Mouse (Mus musculus) megakaryocyte, embryonic 14.5 days (primary cell): ENCODE measurements around the gene Slc2a5.

ENCODE experiments used
- FLI1 ChIP-seq: IDR thresholded peaks from 2 replicates; pipeline ENCODE4 v1.6.1; 2012; ENCODE audit warnings: low read length, inconsistent platforms, mixed read lengths
- GATA1 ChIP-seq: IDR thresholded peaks from 3 replicates; pipeline ENCODE4 v1.6.1; 2012; ENCODE audit warnings: mixed read lengths, low read length, inconsistent platforms, borderline replicate concordance

DNA sequence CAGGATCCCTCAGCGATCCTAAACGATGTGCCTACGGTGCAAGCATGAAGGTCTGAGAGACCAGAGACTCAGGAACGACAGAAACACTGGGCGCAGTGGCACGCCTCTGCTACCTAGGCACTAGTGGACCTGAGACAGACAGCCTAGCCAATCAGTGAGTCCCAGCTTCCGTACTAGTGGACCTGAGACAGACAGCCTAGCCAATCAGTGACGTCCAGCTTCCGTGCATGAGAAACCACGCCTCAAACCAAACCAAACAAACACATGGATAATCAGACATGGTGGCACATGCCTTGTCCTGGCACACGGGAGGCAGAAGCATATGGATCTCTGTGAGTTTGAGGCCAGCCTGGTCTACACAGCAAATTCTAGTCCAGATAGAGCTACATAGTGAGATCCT is 69.2 kb downstream of the Slc2a5 start:
- no peak for TF ChIP-seq GATA1
- no peak for TF ChIP-seq FLI1
